Mouse (Mus musculus): Measurements from ENCODE around the gene Egflam. TPM values are rescaled to one million over a fixed set of nuclear protein-coding genes. Genes with fewer than 3 reads are reported as not detected.

Gene Egflam
- total RNA-seq, 1 experiment: 0.54 TPM

- DNase-seq (ENCODE audit: low read depth, low spot score): no peak
- H3K27ac ChIP-seq (ENCODE audit: insufficient read depth, low read depth, low read length, poor library complexity, severe bottlenecking): no peak overlapping the region
- no peaks in the 10 kb centered on the region for H3K9me3 ChIP-seq (ENCODE audit: control insufficient read depth, insufficient read depth, low read depth, low read length)
- no peaks in the 10 kb centered on the region for H3K36me3 ChIP-seq (ENCODE audit: control insufficient read depth, insufficient read depth, low read length, poor library complexity, severe bottlenecking)
- in situ Hi-C loops (cut with MboI; ENCODE audit: low sequenced_read_pairs in 2 of 2, unreplicated experiment in 2 of 2): no loop called here
- no peak overlapping the region for H3K9ac ChIP-seq (ENCODE audit: insufficient read depth, low read depth, low read length, poor library complexity, severe bottlenecking)
- H3K4me3 ChIP-seq (ENCODE audit: insufficient read depth in 1 of 2, low read depth in 1 of 2, low read length in 2 of 2, poor library complexity in 1 of 2, severe bottlenecking in 1 of 2): no peak overlapping the region
- no peaks in the 10 kb centered on the region for H3K4me1 ChIP-seq (ENCODE audit: control insufficient read depth in 2 of 2, insufficient read depth in 2 of 2, low read length in 2 of 2, poor library complexity in 1 of 2)
- TF ChIP-seq MAFK (IDR thresholded peaks at IDR 0.05; ENCODE audit: insufficient read depth, low read depth, low read length): no peak
Observed at GRCm38 (mm10) chr15:7334517-7335298, 63.5 kb downstream of the Egflam start.

- Histone ChIP-seq H3K27ac (ENCODE audit: insufficient read depth, low read depth, low read length, poor library complexity, severe bottlenecking) (no peak overlapping the region), H3K9ac (ENCODE audit: insufficient read depth, low read depth, low read length, poor library complexity, severe bottlenecking) (no peak overlapping the region), H3K36me3 (ENCODE audit: control insufficient read depth, insufficient read depth, low read length, poor library complexity, severe bottlenecking) (no peaks in the 10 kb centered on the region), H3K4me3 (ENCODE audit: insufficient read depth in 1 of 2, low read depth in 1 of 2, low read length in 2 of 2, poor library complexity in 1 of 2, severe bottlenecking in 1 of 2) (no peak overlapping the region), H3K4me1 (ENCODE audit: control insufficient read depth in 2 of 2, insufficient read depth in 2 of 2, low read length in 2 of 2, poor library complexity in 1 of 2) (no peaks in the 10 kb centered on the region), H3K9me3 (ENCODE audit: control insufficient read depth, insufficient read depth, low read depth, low read length) (no peaks in the 10 kb centered on the region)
- in situ Hi-C loops (cut with MboI; ENCODE audit: low sequenced_read_pairs in 2 of 2, unreplicated experiment in 2 of 2): no loop called here
- DNase-seq (ENCODE audit: low read depth, low spot score): no peak
- no peak for TF ChIP-seq ZNF384 (IDR thresholded peaks at IDR 0.05; ENCODE audit: low read depth, low read length)
Observed at GRCm38 (mm10) chr15:7332875-7333274, 65.3 kb downstream of the Egflam start.

GRCm38 (mm10) chr15:7322599-7323311 lies 75.4 kb downstream of the Egflam start:
- no peaks in the 10 kb centered on the region for H3K4me1 ChIP-seq (ENCODE audit: control insufficient read depth in 2 of 2, insufficient read depth in 2 of 2, low read length in 2 of 2, poor library complexity in 1 of 2)
- no peak overlapping the region for H3K4me3 ChIP-seq (ENCODE audit: insufficient read depth in 1 of 2, low read depth in 1 of 2, low read length in 2 of 2, poor library complexity in 1 of 2, severe bottlenecking in 1 of 2)
- DNase-seq (ENCODE audit: low read depth, low spot score): no peak
- TF ChIP-seq HCFC1 (IDR thresholded peaks at IDR 0.05; ENCODE audit: borderline replicate concordance, insufficient read depth, low read length) (no peak), CHD2 (IDR thresholded peaks at IDR 0.05; ENCODE audit: low read depth, low read length) (no peak), ZC3H11A (IDR thresholded peaks at IDR 0.05; ENCODE audit: borderline replicate concordance, low read depth, low read length) (no peak), MAFK (IDR thresholded peaks at IDR 0.05; ENCODE audit: insufficient read depth, low read depth, low read length) (no peak), ZNF384 (IDR thresholded peaks at IDR 0.05; ENCODE audit: low read depth, low read length) (no peak)
- H3K9me3 ChIP-seq (ENCODE audit: control insufficient read depth, insufficient read depth, low read depth, low read length): no peaks in the 10 kb centered on the region
- in situ Hi-C loops (cut with MboI; ENCODE audit: low sequenced_read_pairs in 2 of 2, unreplicated experiment in 2 of 2): no loop called here
- no peak overlapping the region for H3K27ac ChIP-seq (ENCODE audit: insufficient read depth, low read depth, low read length, poor library complexity, severe bottlenecking)
- no peaks in the 10 kb centered on the region for H3K36me3 ChIP-seq (ENCODE audit: control insufficient read depth, insufficient read depth, low read length, poor library complexity, severe bottlenecking)
- H3K9ac ChIP-seq (ENCODE audit: insufficient read depth, low read depth, low read length, poor library complexity, severe bottlenecking): no peak overlapping the region

- Histone ChIP-seq H3K4me1 (ENCODE audit: control insufficient read depth in 2 of 2, insufficient read depth in 2 of 2, low read length in 2 of 2, poor library complexity in 1 of 2) (no peaks in the 10 kb centered on the region), H3K27ac (ENCODE audit: insufficient read depth, low read depth, low read length, poor library complexity, severe bottlenecking) (no peak overlapping the region), H3K36me3 (ENCODE audit: control insufficient read depth, insufficient read depth, low read length, poor library complexity, severe bottlenecking) (no peaks in the 10 kb centered on the region), H3K9ac (ENCODE audit: insufficient read depth, low read depth, low read length, poor library complexity, severe bottlenecking) (no peak overlapping the region), H3K9me3 (ENCODE audit: control insufficient read depth, insufficient read depth, low read depth, low read length) (no peaks in the 10 kb centered on the region), H3K4me3 (ENCODE audit: insufficient read depth in 1 of 2, low read depth in 1 of 2, low read length in 2 of 2, poor library complexity in 1 of 2, severe bottlenecking in 1 of 2) (no peak overlapping the region)
- in situ Hi-C loops (cut with MboI; ENCODE audit: low sequenced_read_pairs in 2 of 2, unreplicated experiment in 2 of 2): no loop called here
- no peak for DNase-seq (ENCODE audit: low read depth, low spot score)
- TF ChIP-seq ZC3H11A (IDR thresholded peaks at IDR 0.05; ENCODE audit: borderline replicate concordance, low read depth, low read length) (no peak), ZNF384 (IDR thresholded peaks at IDR 0.05; ENCODE audit: low read depth, low read length) (no peak), CHD2 (IDR thresholded peaks at IDR 0.05; ENCODE audit: low read depth, low read length) (no peak), MAFK (IDR thresholded peaks at IDR 0.05; ENCODE audit: insufficient read depth, low read depth, low read length) (no peak), HCFC1 (IDR thresholded peaks at IDR 0.05; ENCODE audit: borderline replicate concordance, insufficient read depth, low read length) (no peak)
Observed at GRCm38 (mm10) chr15:7320901-7321300, 77.3 kb downstream of the Egflam start.

GRCm38 (mm10) chr15:7315539-7315938 lies 82.7 kb downstream of the Egflam start:
- in situ Hi-C loops (cut with MboI; ENCODE audit: low sequenced_read_pairs in 2 of 2, unreplicated experiment in 2 of 2): no loop called here
- no peak for DNase-seq (ENCODE audit: low read depth, low spot score)
- H3K4me1 ChIP-seq (ENCODE audit: control insufficient read depth in 2 of 2, insufficient read depth in 2 of 2, low read length in 2 of 2, poor library complexity in 1 of 2): no peaks in the 10 kb centered on the region
- H3K4me3 ChIP-seq (ENCODE audit: insufficient read depth in 1 of 2, low read depth in 1 of 2, low read length in 2 of 2, poor library complexity in 1 of 2, severe bottlenecking in 1 of 2): no peak overlapping the region
- H3K36me3 ChIP-seq (ENCODE audit: control insufficient read depth, insufficient read depth, low read length, poor library complexity, severe bottlenecking): no peaks in the 10 kb centered on the region
- no peak overlapping the region for H3K27ac ChIP-seq (ENCODE audit: insufficient read depth, low read depth, low read length, poor library complexity, severe bottlenecking)
- H3K9me3 ChIP-seq (ENCODE audit: control insufficient read depth, insufficient read depth, low read depth, low read length): no peaks in the 10 kb centered on the region
- no peak overlapping the region for H3K9ac ChIP-seq (ENCODE audit: insufficient read depth, low read depth, low read length, poor library complexity, severe bottlenecking)
- TF ChIP-seq ZC3H11A (IDR thresholded peaks at IDR 0.05; ENCODE audit: borderline replicate concordance, low read depth, low read length): no peak
- TF ChIP-seq MAFK (IDR thresholded peaks at IDR 0.05; ENCODE audit: insufficient read depth, low read depth, low read length): no peak
- no peak for TF ChIP-seq ZNF384 (IDR thresholded peaks at IDR 0.05; ENCODE audit: low read depth, low read length)
- no peak for TF ChIP-seq CHD2 (IDR thresholded peaks at IDR 0.05; ENCODE audit: low read depth, low read length)
- no peak for TF ChIP-seq HCFC1 (IDR thresholded peaks at IDR 0.05; ENCODE audit: borderline replicate concordance, insufficient read depth, low read length)

Data from ES-E14 (cell line).